Mouse (Mus musculus): ENCODE measurements at regions not wholly inside any gene's neighbourhood (a gene's known extent, or its start where the extent isn't known, plus 50 kb on each side); places are given as distances from the start of the nearest gene placed in this dataset.

DNA sequence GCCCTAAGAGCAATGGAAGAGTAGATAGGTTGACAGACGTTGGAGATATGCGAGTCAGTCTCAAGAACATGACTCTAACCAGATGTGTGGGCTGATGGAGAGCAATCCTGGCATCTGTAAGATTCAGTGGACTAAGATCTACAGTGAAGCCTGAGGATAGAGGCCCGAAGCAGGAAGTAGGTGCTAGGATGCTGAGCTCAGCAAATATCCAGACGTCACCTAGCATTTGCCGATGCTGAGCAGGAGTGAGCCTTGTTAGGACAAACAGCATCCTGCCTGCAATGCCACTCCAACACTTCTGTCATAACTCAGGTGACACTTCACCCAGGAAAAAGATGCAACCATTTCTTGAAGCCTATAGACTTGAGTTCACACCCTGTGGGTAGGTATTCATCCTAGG lies 199.8 kb downstream of the Hs3st3b1 start:
- no peak for ATAC-seq (replicated peaks in 1 of 2; ENCODE audit: insufficient read depth in 1 of 2, low FRiP score in 2 of 2, low TSS enrichment in 1 of 2, low read depth in 1 of 2, poor library complexity in 2 of 2, severe bottlenecking in 2 of 2)

DNA sequence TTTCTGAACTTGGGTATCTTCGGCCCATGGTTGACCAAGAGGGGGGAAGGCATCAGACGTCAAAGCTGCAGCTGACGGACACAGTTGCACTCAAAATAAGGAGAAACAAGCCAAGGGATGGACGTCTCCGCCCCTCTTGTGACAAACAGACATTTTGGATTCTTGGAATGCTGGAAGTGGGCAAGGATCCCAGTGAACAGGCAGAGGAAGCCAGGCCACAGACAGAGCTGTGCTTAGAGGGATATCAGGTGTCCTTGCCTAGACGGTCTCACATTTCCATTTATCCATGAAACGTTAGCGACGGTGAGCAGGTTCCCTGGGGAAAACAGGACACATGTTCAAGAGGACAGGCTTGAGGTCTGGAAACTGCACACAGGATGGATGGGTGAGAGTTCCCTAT lies 191.2 kb downstream of the Hs3st3b1 start:
- no peak for ATAC-seq (replicated peaks in 1 of 2; ENCODE audit: insufficient read depth in 1 of 2, low FRiP score in 2 of 2, low TSS enrichment in 1 of 2, low read depth in 1 of 2, poor library complexity in 2 of 2, severe bottlenecking in 2 of 2)

DNA sequence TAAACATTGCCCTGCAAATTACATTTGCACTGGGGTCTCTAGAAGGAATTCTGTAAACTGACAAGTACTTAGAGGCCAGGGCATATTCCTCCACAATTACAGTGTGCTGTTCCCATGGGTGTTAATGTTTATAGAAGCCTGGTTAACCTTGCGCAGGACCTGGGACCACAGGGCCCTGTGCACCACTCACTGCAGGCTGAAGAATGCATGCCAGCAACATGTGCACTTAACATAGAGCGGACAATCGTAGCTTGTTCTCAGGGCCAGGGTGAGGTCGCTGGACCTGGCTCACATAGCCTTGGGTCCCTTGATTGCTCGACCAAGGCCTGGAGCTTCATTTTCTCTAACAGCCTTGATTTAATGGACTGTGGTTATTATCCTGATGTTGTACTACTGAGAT lies 168.8 kb downstream of the Hs3st3b1 start:
- no peak for ATAC-seq (replicated peaks in 1 of 2; ENCODE audit: insufficient read depth in 1 of 2, low FRiP score in 2 of 2, low TSS enrichment in 1 of 2, low read depth in 1 of 2, poor library complexity in 2 of 2, severe bottlenecking in 2 of 2)

DNA sequence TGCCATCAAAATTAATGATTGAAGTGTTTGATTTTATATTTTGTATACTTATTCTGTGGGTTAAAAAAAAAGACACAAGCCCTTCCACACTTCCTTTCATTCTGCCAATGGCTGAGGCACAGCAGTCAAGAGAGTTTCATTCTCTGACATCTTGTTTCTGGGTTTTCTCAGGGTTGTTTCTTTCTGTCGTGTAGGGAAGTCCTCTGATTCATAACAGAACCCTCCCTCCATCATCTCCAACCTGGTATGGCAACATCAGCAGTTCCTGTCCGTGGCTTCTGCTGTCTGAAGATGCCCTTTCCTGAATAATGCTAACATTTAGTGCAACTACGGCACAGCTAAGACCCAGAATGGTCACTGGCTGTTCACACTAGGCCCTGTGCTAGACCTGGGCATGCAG lies 167.3 kb downstream of the Hs3st3b1 start:
- ATAC-seq (replicated peaks in 1 of 2; ENCODE audit: insufficient read depth in 1 of 2, low FRiP score in 2 of 2, low TSS enrichment in 1 of 2, low read depth in 1 of 2, poor library complexity in 2 of 2, severe bottlenecking in 2 of 2): no peak

DNA sequence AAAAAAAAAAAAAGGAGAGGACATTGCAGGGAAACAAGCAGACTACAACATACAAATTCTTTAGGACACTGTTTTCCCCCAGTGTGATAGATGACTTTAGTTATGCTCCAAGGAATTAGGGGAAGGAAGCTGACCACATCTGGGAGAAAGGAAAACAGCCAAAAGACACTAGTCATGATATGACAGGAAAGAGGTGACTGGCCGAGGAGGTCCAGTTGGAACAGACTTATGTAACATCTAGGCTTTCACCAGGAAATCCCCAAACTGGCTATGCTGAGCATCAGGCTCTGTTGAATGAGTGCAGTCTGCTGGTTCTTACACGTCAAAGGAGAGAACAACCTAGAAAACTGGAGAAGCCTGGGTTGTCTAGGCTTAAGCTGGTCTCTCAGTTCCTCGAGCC lies 163.8 kb downstream of the Hs3st3b1 start:
- no peak for ATAC-seq (replicated peaks in 1 of 2; ENCODE audit: insufficient read depth in 1 of 2, low FRiP score in 2 of 2, low TSS enrichment in 1 of 2, low read depth in 1 of 2, poor library complexity in 2 of 2, severe bottlenecking in 2 of 2)

DNA sequence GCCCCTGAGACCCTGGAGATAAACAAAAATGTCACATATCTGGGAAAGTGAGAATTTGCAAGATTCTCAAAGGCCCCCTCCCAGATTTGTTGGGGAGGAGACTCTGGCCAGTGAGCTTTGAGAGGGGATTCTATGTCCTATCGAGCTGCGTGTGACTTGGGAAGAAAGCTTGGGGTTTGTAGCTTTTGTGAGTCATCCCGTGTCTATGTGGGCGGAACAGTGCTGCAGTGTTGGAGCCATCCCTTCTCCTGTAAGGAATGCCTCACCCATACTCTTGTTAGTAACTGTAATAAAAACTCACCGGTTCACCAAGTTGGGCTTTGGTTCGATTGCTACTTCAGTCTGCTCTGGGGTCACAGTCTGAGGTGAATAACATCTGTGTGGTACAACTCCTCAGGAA lies 160.5 kb downstream of the Hs3st3b1 start:
- no peak for ATAC-seq (replicated peaks in 1 of 2; ENCODE audit: insufficient read depth in 1 of 2, low FRiP score in 2 of 2, low TSS enrichment in 1 of 2, low read depth in 1 of 2, poor library complexity in 2 of 2, severe bottlenecking in 2 of 2)

DNA sequence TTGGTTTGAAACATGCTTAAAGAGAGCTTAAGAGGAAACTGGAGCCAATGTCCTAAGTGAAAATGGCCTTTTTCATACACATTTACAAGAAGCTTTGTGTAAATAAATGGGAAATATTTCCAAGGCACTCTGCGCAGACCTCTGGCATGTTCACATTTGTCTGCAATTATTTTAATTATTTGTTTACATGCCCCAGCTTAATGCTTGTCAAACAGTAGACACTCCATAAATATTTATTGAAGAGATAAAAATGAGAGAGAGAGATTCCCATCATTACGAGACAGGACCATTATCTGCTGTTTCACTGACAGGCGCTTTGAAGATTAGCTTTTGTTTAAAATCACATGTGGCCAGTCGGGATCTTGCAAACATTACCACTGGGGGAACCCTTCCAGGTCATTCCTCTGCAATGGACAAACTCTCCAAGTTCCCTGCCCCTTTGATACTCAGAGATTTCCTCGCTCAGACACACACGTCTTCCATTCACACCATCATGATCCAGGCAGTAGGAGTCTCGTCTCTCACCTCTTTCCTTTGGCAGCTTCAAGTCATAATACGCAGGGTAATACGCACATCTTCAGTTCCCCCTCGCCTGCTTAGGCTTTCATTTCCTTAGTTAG lies 154.3 kb downstream of the Hs3st3b1 start:
- ATAC-seq (replicated peaks in 1 of 2; ENCODE audit: insufficient read depth in 1 of 2, low FRiP score in 2 of 2, low TSS enrichment in 1 of 2, low read depth in 1 of 2, poor library complexity in 2 of 2, severe bottlenecking in 2 of 2): no peak

DNA sequence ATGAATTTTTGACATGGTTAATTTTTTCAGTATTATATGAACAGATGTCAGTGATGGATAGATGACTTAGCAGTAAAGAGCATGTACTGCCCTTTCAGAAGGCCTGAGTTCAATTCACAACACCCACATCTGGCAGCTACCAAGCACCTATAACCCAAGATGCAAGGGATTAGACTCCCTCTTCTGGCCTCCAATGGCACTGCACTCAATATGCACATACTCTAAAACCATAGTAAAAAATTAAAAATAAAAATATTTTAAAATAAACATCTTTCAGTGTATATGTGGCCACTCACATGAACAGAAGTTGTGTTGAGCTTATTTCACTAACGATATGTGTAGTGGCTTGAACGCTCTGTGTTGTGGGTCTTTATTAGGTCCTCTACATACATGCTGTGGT lies 152.4 kb downstream of the Hs3st3b1 start:
- no peak for ATAC-seq (replicated peaks in 1 of 2; ENCODE audit: insufficient read depth in 1 of 2, low FRiP score in 2 of 2, low TSS enrichment in 1 of 2, low read depth in 1 of 2, poor library complexity in 2 of 2, severe bottlenecking in 2 of 2)

DNA sequence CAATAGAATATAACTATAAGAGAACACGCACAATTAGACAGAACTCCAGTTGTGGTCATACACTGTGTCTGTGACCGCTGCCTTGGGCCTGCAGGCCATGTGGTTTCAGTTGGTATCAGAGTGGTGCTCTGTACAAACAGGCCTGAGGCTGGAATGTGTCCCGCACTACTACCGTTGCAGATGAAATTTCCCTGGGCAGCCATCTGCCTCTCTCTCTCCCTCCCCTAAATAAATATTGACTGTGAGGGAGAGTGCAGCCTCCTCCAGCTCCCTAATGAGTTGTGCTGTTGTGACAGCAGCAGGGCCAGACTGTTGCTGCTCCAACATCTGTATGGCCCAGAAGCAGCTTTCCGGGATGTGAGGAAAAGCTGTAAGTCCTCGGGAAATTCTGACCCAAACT lies 146.7 kb downstream of the Hs3st3b1 start:
- no peak for ATAC-seq (replicated peaks in 1 of 2; ENCODE audit: insufficient read depth in 1 of 2, low FRiP score in 2 of 2, low TSS enrichment in 1 of 2, low read depth in 1 of 2, poor library complexity in 2 of 2, severe bottlenecking in 2 of 2)

DNA sequence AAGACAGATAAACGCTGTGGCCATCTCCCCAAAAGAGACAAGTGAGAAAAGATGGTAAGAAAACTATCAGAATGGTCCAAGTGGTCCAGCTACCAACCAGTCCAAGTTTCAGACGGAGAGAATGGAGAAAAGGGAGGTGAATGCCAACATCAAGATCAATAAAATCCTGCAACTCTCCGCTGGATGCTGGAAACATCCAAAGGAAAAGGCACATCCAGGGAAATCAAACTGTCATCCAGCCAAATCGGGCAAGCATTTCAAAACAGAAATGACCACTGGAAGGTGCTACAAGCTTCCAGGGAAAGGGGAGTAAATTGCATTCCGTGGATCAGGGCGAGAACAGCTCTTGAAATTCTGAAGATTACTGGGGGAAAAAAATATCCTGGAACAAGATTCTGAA lies 142.7 kb downstream of the Hs3st3b1 start:
- ATAC-seq (replicated peaks in 1 of 2; ENCODE audit: insufficient read depth in 1 of 2, low FRiP score in 2 of 2, low TSS enrichment in 1 of 2, low read depth in 1 of 2, poor library complexity in 2 of 2, severe bottlenecking in 2 of 2): no peak

DNA sequence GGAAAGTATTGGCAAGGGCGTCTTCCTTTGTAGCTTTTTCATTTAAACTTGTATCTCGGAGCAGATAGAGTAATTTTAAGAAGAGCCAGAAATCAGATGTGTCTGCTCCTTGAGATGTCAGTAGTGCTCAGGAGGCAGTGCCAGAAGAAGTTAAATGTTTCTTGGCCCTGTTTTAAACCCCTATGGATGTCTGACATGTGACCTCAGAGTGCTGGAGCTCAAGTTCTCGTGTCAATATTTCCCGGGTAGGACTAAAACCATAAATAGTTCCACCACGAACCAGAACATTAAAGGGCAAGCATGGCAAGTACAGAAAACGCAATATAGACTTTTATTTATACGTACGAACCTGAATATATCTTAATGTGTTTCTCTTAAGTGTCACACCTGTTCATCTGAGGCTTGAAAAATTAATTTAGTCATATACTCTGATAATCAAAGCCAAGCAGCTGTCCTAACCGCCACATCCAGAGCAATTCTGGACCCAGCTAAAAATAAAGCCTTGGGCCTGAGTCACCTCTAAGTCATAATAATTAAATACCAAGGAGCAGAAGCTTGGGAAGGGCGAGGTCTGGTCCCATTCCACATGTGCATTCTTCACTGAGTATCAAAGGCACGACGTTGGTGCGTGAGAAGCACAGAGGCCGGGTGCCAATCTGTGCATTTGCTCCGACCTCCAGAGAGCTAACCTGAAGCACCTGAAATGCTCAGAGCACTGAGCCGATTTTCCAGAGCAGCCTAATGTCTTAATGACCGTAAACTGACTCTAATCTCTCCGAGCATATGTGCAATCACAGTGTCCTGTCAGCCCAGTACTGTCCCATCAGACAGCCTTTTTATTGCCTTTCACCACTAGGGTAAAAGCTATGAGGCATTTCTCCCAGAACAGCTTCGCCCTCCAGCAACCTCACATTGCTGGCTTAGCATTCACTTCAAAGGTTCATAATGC lies 139.8 kb downstream of the Hs3st3b1 start:
- ATAC-seq (replicated peaks in 1 of 2; ENCODE audit: insufficient read depth in 1 of 2, low FRiP score in 2 of 2, low TSS enrichment in 1 of 2, low read depth in 1 of 2, poor library complexity in 2 of 2, severe bottlenecking in 2 of 2): no peak

DNA sequence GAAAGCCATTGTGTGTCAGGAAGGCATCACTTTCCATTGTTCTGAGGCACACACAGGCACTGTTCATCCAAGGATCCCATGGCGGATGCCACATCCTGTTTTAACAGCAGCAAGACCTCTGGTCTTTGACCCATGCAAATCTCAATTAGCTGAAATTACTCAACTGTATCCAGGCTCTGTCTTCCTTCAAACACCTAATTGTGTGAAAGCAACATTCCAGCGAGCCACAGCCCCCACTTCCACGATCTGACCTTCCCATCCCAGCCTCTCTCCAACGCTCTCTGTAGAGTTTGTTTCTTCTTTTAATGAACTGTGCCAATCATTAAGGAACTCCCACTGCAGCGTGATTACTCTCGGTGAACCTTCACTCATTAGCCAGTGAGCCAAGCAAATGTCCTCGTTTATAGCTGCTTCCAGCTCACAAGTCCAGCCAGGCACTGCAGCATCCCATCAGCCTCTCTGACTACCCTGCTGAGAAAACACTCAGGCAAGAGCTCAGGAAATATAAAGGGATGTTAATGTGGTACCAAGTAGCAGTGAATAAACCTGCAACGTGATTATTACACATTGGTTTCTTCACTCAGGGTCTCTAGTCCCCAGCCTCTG lies 136.7 kb downstream of the Hs3st3b1 start:
- no peak for ATAC-seq (replicated peaks in 1 of 2; ENCODE audit: insufficient read depth in 1 of 2, low FRiP score in 2 of 2, low TSS enrichment in 1 of 2, low read depth in 1 of 2, poor library complexity in 2 of 2, severe bottlenecking in 2 of 2)

DNA sequence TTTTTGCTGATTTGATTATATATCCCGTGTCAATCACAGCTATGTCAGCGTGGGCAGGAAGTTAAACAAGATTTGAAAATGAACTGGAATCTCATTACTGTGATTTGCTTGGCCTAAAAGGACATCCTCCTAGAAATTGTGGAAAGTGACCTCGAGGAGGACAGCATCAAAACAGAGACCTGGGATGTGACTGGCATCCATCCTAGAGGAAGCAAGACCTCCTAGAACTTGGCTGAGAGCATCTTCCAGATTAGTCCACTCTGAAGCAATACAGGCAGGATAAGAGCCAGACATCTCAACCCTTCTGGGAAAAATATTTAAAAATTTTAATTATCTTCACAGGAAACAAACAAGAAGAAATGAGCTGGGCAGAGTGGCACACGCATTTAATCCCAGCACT lies 136.1 kb downstream of the Hs3st3b1 start:
- ATAC-seq (replicated peaks in 1 of 2; ENCODE audit: insufficient read depth in 1 of 2, low FRiP score in 2 of 2, low TSS enrichment in 1 of 2, low read depth in 1 of 2, poor library complexity in 2 of 2, severe bottlenecking in 2 of 2): no peak

DNA sequence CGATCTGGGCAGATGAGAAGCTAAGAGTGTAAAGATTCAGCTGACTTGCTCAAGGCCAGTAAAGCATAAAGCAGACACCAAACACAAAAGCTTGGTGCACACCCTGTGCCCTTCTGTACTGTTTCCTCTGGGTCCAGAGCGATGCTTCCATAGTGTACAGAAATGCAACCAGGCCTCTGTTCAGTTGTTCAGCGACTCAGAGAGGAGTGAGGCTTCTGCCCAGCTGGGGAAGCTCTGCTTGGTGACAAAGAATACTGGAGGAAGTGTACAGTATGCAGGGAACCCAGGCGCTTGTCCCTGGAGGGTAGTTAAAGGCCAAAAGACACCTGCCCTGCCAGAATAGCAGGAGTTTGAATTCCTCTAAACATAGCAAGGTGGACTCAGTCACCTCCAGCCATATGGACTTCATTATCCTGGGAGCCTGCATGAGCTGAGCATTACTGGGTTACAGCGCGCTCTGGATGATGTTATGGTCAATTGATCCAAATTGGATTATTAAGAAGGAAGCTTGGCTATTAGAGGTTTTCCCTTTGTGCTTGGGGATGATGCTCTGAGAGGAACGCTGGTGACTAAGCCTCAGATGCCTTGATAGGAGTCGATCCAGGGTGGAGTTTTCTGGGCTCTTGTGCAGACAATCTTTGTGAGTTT lies 132.5 kb downstream of the Hs3st3b1 start:
- ATAC-seq (replicated peaks in 1 of 2; ENCODE audit: insufficient read depth in 1 of 2, low FRiP score in 2 of 2, low TSS enrichment in 1 of 2, low read depth in 1 of 2, poor library complexity in 2 of 2, severe bottlenecking in 2 of 2): no peak

DNA sequence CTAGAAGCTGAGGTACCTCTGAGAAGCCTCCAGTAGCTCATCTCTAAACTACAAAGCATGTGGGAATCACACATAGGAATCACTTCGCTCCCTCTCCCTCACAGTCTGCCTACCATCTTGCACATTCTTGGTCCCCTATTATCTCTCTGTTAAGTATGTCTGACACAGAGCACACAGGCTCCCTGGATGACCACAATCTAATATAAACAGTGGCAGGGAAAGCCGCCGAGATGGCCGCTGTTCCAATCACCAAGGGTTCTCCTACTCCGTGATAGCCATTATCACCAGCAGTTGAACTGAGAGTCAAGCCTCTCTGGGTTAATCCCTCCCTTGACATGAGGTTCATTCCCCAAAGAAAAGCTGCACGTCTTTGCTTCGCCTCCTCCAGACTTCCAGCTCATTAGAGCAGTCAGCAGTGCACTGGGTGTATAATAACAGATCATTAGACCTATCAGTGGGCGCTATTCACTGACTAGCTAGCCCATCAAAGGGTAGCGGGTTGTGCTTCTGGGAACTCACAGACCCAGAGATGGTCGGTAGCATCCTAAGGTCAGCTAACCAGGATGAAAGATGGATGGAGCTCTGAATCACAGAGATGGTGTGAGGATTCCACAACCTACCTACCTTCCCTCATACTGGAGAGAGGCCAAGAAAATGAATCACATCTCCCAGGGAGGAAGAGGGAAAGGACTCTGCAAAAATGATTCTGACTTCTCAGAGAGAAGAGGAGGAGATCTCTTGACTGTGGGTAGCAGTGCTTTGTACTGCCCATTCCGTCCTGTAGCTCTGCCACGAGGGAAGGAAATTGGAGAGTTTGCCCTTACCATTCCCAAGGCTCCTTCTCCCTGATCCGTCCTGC lies 130.9 kb downstream of the Hs3st3b1 start:
- no peak for ATAC-seq (replicated peaks in 1 of 2; ENCODE audit: insufficient read depth in 1 of 2, low FRiP score in 2 of 2, low TSS enrichment in 1 of 2, low read depth in 1 of 2, poor library complexity in 2 of 2, severe bottlenecking in 2 of 2)

DNA sequence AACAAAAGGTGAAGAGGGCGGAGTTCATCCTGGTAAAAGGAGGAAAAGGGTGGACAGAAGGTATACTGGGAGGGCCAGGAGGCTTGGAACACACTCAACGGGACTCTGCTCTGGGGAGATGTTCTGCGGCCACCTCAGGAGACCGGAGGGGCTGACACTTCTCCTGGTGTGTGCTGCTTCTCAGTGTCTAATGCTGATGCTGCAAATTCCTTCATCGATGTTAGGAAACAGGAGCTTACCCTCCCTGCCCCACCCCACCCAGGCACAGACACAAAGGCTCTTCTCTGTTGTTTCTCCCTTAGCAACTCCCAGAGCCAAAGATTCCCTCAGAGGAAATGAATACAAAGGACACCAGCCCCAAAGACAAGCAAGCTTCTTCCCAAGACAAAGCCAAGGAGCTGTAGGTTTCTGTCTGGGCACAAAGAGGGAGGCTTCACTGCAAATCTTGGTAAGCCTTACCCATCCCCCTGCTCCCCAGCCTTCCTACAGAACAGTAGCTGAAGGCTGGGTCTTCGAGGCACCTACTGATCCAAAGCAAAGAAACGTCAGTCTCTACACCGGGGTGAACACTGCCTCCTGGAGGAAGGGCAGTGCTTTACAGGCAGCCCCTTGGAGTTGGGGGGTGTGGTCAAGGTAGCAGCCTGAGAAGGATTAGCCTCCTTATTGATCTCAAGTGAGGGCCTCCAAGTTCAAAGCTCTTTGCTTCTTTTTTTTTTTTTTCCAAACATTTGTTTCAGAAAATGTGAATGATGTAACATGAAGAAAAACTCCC lies 128.2 kb downstream of the Hs3st3b1 start:
- no peak for ATAC-seq (replicated peaks in 1 of 2; ENCODE audit: insufficient read depth in 1 of 2, low FRiP score in 2 of 2, low TSS enrichment in 1 of 2, low read depth in 1 of 2, poor library complexity in 2 of 2, severe bottlenecking in 2 of 2)

DNA sequence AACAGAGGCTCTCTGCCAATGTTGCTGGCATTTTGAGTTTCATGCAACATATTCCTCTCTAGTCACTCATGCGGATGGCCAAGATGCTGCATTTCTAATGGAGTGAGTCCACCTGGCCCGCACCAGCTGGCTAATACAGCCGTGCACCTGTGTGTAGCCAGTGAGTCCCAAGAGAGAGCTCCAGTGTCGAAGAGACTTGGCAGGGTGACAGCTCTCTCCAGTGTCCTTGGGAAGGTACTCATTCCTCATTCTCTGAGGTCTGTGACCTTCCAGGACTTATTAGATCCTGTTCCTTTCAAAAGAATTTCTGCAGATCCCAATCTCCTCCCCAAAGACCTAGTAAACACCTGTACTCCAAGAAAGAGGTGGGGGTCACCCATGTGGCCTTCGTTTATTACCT lies 109.9 kb downstream of the Hs3st3b1 start:
- no peak for ATAC-seq (replicated peaks in 1 of 2; ENCODE audit: insufficient read depth in 1 of 2, low FRiP score in 2 of 2, low TSS enrichment in 1 of 2, low read depth in 1 of 2, poor library complexity in 2 of 2, severe bottlenecking in 2 of 2)
